Mouse (Mus musculus): Measurements from ENCODE around the gene Gm21885. TPM values are rescaled to one million over a fixed set of nuclear protein-coding genes. Genes with fewer than 3 reads are reported as not detected.

Gene Gm21885
- polyA plus RNA-seq (2014; fragmentation: Nextera tagmentation; extraction: Ambion mirVana), result 0.38 TPM in 1 of 2 replicates, not detected in the other

GRCm38 (mm10) chr11:94281199-94282181, at the start of gene Gm21885:
Gm21885 (plus strand) TSS chr11:94281873.
- Histone ChIP-seq H3K27ac (no peak within 1 kb of the TSS), H3K4me1 (replicated peaks; ENCODE audit: control insufficient read depth, insufficient read depth, low read length) (peaks cover 7% of the 10 kb centered on the region; the same call in 1 of the 2 replicates), H3K9me3 (ENCODE audit: control insufficient read depth, low read length) (no peaks in the 10 kb centered on the region), H3K4me2 (replicated peaks) (no peak within 1 kb of the TSS), H3K36me3 (replicated peaks; ENCODE audit: control insufficient read depth, insufficient read depth) (peaks cover 16% of the 10 kb centered on the region), H3K9ac (no peak within 1 kb of the TSS), H3K4me3 (replicated peaks; ENCODE audit: low read length) (no peak within 1 kb of the TSS), H3K27me3 (ENCODE audit: control insufficient read depth, insufficient read depth, low read length) (no peaks in the 10 kb centered on the region)
- ATAC-seq (ENCODE audit: low FRiP score) (no peak), DNase-seq (ENCODE audit: low spot score) (peak; percentile 47)
- WGBS, result 84% methylated on average over 11 of the region's 11 CpGs

- no peak overlapping the region for H3K9ac ChIP-seq
- peaks cover 10% of the 10 kb centered on the region; the same call in 1 of the 2 replicates for H3K4me1 ChIP-seq (replicated peaks; ENCODE audit: control insufficient read depth, insufficient read depth, low read length)
- WGBS, result 47% methylated on average over 6 of the region's 6 CpGs
- H3K27ac ChIP-seq, result no peak overlapping the region
- H3K4me3 ChIP-seq (replicated peaks; ENCODE audit: low read length), result no peak overlapping the region
- H3K27me3 ChIP-seq (ENCODE audit: control insufficient read depth, insufficient read depth, low read length), result no peaks in the 10 kb centered on the region
- no peaks in the 10 kb centered on the region for H3K36me3 ChIP-seq (replicated peaks; ENCODE audit: control insufficient read depth, insufficient read depth)
- H3K4me2 ChIP-seq (replicated peaks), result no peak overlapping the region
- H3K9me3 ChIP-seq (ENCODE audit: control insufficient read depth, low read length), result no peaks in the 10 kb centered on the region
- no peak for ATAC-seq (ENCODE audit: low FRiP score)
- DNase-seq (ENCODE audit: low spot score), result no peak
Observed at GRCm38 (mm10) chr11:94233405-94233804, 48.3 kb upstream of the Gm21885 start.

GRCm38 (mm10) chr11:94234380-94234779, 47.3 kb upstream of the Gm21885 start:
- H3K36me3 ChIP-seq (replicated peaks; ENCODE audit: control insufficient read depth, insufficient read depth), result no peaks in the 10 kb centered on the region
- H3K9me3 ChIP-seq (ENCODE audit: control insufficient read depth, low read length), result no peaks in the 10 kb centered on the region
- H3K27ac ChIP-seq, result no peak overlapping the region
- H3K27me3 ChIP-seq (ENCODE audit: control insufficient read depth, insufficient read depth, low read length), result no peaks in the 10 kb centered on the region
- DNase-seq (ENCODE audit: low spot score) (no peak), ATAC-seq (ENCODE audit: low FRiP score) (no peak)
- no peak overlapping the region for H3K4me2 ChIP-seq (replicated peaks)
- H3K9ac ChIP-seq, result no peak overlapping the region
- no peak overlapping the region for H3K4me3 ChIP-seq (replicated peaks; ENCODE audit: low read length)
- 94% methylated on average over 12 of the region's 12 CpGs for WGBS
- peaks cover 4% of the 10 kb centered on the region; the same call in 1 of the 2 replicates for H3K4me1 ChIP-seq (replicated peaks; ENCODE audit: control insufficient read depth, insufficient read depth, low read length)

DNA sequence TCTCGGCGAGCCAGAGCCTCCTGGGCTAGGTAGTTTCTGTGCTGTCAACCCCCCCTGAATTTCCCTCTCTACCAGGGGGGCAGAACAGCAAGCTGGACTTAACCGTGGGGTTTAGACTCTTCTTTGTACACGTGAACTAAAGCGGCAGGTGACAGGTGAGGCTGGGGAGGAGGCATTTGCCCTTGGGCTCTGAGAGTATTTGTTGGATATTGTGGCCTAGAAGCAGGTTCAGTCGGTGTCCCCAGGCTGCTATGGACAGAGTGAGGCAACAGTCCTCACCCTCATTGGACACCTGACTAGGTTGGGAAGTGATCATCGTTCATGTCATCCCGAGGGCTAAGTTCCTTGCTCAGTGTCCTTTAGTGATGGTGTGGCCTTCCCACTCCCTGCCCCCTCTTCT, 46.8 kb upstream of the Gm21885 start:
- H3K9ac ChIP-seq, result no peak overlapping the region
- H3K36me3 ChIP-seq (replicated peaks; ENCODE audit: control insufficient read depth, insufficient read depth), result no peaks in the 10 kb centered on the region
- no peak for ATAC-seq (ENCODE audit: low FRiP score)
- no peaks in the 10 kb centered on the region for H3K27me3 ChIP-seq (ENCODE audit: control insufficient read depth, insufficient read depth, low read length)
- H3K9me3 ChIP-seq (ENCODE audit: control insufficient read depth, low read length), result no peaks in the 10 kb centered on the region
- WGBS, result 91% methylated on average over 8 of the region's 8 CpGs
- no peak overlapping the region for H3K4me2 ChIP-seq (replicated peaks)
- H3K4me3 ChIP-seq (replicated peaks; ENCODE audit: low read length), result no peak overlapping the region
- peaks cover 5% of the 10 kb centered on the region; the same call in 1 of the 2 replicates for H3K4me1 ChIP-seq (replicated peaks; ENCODE audit: control insufficient read depth, insufficient read depth, low read length)
- H3K27ac ChIP-seq, result no peak overlapping the region
- no peak for DNase-seq (ENCODE audit: low spot score)

DNA sequence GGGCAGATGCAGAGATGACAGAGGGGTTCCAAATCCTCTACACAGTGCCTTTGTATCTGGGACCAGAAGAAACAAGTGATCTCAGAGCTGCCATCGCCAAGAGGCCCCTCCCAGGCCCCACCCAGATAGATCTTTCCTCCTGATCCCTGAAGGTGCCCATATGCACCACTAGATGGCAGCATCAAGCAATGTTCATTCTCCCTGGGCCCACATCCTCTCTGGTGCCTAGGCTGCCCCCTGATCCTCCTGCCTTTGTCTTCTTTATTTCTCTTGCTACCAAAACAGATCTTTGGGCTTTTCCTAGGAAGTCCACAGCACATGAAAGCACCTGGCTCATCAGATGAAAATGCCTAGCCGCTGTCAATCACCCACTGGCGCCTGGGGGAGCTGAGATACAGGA, 45.6 kb upstream of the Gm21885 start:
- H3K27ac ChIP-seq, result peak overlapping the region; percentile 72
- no peaks in the 10 kb centered on the region for H3K27me3 ChIP-seq (ENCODE audit: control insufficient read depth, insufficient read depth, low read length)
- 23% methylated on average over 3 of the region's 3 CpGs for WGBS
- no peaks in the 10 kb centered on the region for H3K9me3 ChIP-seq (ENCODE audit: control insufficient read depth, low read length)
- DNase-seq (ENCODE audit: low spot score) (peak; percentile 87), ATAC-seq (ENCODE audit: low FRiP score) (peak; percentile 85)
- no peak overlapping the region for H3K9ac ChIP-seq
- no peak overlapping the region for H3K4me2 ChIP-seq (replicated peaks)
- H3K4me1 ChIP-seq (replicated peaks; ENCODE audit: control insufficient read depth, insufficient read depth, low read length), result peaks cover 9% of the 10 kb centered on the region; the same call in 1 of the 2 replicates
- no peaks in the 10 kb centered on the region for H3K36me3 ChIP-seq (replicated peaks; ENCODE audit: control insufficient read depth, insufficient read depth)
- no peak overlapping the region for H3K4me3 ChIP-seq (replicated peaks; ENCODE audit: low read length)

DNA sequence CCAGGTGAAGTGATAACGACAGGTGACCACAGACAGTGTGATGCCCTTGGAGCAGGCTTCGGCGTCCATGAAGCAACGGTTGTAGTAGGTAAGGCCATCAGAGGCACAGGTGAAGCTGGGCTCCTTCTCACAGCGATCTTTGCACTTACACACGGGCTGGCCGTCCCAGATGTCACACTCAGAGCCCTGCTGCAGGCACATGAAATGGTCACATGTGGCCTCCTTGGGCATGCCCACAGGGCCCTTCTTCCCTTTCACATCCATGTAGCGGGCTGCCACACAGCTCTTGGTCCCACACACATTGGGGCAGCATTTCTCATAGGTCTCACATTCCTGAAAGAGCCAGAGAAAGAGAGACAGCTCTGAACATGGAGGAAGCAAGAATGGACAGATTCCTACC, 42.9 kb upstream of the Gm21885 start:
- H3K9me3 ChIP-seq (ENCODE audit: control insufficient read depth, low read length), result no peaks in the 10 kb centered on the region
- no peak overlapping the region for H3K4me2 ChIP-seq (replicated peaks)
- ATAC-seq (ENCODE audit: low FRiP score) (no peak), DNase-seq (ENCODE audit: low spot score) (no peak)
- no peak overlapping the region for H3K27ac ChIP-seq
- H3K36me3 ChIP-seq (replicated peaks; ENCODE audit: control insufficient read depth, insufficient read depth), result no peaks in the 10 kb centered on the region
- no peak overlapping the region for H3K9ac ChIP-seq
- no peaks in the 10 kb centered on the region for H3K27me3 ChIP-seq (ENCODE audit: control insufficient read depth, insufficient read depth, low read length)
- no peak overlapping the region for H3K4me3 ChIP-seq (replicated peaks; ENCODE audit: low read length)
- 94% methylated on average over 8 of the region's 8 CpGs for WGBS
- peaks cover 25% of the 10 kb centered on the region for H3K4me1 ChIP-seq (replicated peaks; ENCODE audit: control insufficient read depth, insufficient read depth, low read length)

DNA sequence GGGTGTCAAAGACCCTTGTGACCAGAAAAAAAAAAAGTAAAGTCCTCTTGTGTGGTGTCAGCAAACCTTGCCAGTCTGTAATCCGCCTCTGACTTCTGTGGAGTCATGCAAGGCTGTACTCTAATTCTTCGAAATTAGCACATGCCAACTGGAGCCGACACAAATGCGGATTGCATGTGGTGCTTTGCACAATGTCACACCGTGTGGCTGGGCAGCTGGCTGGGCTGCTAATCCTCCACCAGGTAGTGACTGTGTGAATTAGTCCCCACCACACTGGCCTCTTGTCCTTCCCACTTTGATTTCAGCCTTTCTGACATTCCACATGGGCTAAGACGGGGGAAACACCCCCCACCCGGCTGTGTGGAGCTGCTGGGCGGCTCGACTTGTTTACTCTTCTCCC, 42.0 kb upstream of the Gm21885 start:
- Histone ChIP-seq H3K4me2 (replicated peaks) (no peak overlapping the region), H3K4me1 (replicated peaks; ENCODE audit: control insufficient read depth, insufficient read depth, low read length) (peaks cover 29% of the 10 kb centered on the region), H3K9ac (no peak overlapping the region), H3K36me3 (replicated peaks; ENCODE audit: control insufficient read depth, insufficient read depth) (no peaks in the 10 kb centered on the region), H3K27me3 (ENCODE audit: control insufficient read depth, insufficient read depth, low read length) (no peaks in the 10 kb centered on the region; the same call in 1 of the 2 replicates), H3K9me3 (ENCODE audit: control insufficient read depth, low read length) (no peaks in the 10 kb centered on the region), H3K4me3 (replicated peaks; ENCODE audit: low read length) (no peak overlapping the region), H3K27ac (no peak overlapping the region)
- ATAC-seq (ENCODE audit: low FRiP score) (no peak), DNase-seq (ENCODE audit: low spot score) (no peak)
- WGBS, result 45% methylated on average over 9 of the region's 9 CpGs

DNA sequence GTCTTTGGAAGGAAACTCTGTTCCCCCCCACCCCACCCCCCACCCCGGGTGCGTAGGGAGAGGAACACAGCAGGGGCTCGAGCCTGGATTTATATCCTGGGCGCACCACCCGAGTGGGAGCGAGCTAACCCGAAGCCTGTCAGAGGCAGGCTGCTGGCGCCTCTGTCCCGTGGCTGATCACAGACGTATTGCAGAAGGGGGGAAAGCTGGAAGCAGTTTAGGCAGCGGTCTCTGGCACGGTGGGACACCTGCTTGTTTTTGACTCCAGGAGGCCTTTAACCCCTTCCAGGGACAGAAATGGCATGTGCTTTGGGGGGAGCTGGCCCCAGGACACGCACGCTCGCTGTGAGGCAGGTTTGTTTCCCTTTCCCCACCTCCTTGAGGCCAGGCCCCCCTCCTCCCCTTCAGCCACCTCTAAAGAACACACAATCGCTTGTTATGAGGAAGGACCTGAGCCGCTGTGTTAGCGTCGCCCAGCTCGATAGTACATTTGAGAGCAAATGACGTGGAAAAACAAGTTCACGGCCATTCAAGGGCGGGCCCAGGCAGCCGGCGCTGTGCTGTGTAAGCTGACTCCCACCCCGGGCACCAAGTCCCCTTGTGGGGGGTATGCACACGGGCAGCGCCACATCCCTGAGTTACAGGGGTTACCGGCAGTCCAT, 38.8 kb upstream of the Gm21885 start:
- DNase-seq (ENCODE audit: low spot score) (no peak), ATAC-seq (ENCODE audit: low FRiP score) (no peak)
- Histone ChIP-seq H3K4me2 (replicated peaks) (peak overlapping the region; percentile 46), H3K4me3 (replicated peaks; ENCODE audit: low read length) (0 out of 2 replicates have a peak overlapping the region, but pooled peaks have one; percentile 10), H3K36me3 (replicated peaks; ENCODE audit: control insufficient read depth, insufficient read depth) (no peaks in the 10 kb centered on the region), H3K4me1 (replicated peaks; ENCODE audit: control insufficient read depth, insufficient read depth, low read length) (peaks cover 29% of the 10 kb centered on the region), H3K27ac (peak overlapping the region; percentile 30; the same call in 1 of the 2 replicates), H3K9me3 (ENCODE audit: control insufficient read depth, low read length) (no peaks in the 10 kb centered on the region), H3K9ac (peak overlapping the region; percentile 29), H3K27me3 (ENCODE audit: control insufficient read depth, insufficient read depth, low read length) (no peaks in the 10 kb centered on the region; the same call in 1 of the 2 replicates)
- WGBS, result 6% methylated on average over 29 of the region's 29 CpGs
